Mouse (Mus musculus): ENCODE measurements around the gene Myo1g. TPM values are rescaled to one million over a fixed set of nuclear protein-coding genes. Genes with fewer than 3 reads are reported as not detected.

Myo1g gene
- polyA plus RNA-seq, 1 experiment from 2014 or later, result 0.64 TPM

DNA sequence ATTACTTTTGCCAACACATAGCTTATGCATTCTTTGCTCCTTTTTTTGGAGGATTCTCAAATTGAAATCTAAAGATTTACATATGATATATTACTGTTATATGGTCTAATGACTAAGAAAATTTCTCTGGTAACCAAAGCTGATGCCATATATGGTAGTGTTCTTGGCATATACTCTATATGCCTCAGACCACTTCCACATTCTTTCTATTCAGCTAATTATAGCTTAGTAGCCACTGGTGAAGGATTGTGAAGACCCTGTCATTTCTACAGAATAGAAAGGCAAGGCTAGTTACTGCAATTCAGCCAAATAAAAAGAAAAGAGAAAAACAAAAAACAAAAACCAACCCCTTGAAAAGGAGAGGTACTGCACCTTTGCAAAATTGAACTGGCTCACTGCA is 48.7 kb downstream of the Myo1g start:
- Histone ChIP-seq H3K36me3 (ENCODE audit: control insufficient read depth, insufficient read depth, low read length) (peaks cover 10% of the 10 kb centered on the region; the same call in 1 of the 2 replicates), H3K4me3 (ENCODE audit: low read depth, low read length) (peak overlapping the region; percentile 14), H3K9ac (ENCODE audit: low read length) (no peak overlapping the region), H3K27me3 (ENCODE audit: control insufficient read depth, insufficient read depth, low read length) (no peaks in the 10 kb centered on the region), H3K4me2 (ENCODE audit: low read depth, severe bottlenecking) (peak overlapping the region; percentile 55), H3K27ac (replicated peaks; ENCODE audit: low read depth, low read length) (no peak overlapping the region), H3K4me1 (ENCODE audit: control insufficient read depth, insufficient read depth, low read length) (peaks cover 25% of the 10 kb centered on the region), H3K9me3 (ENCODE audit: control insufficient read depth, low read length) (no peaks in the 10 kb centered on the region)
- ATAC-seq (ENCODE audit: insufficient number of reproducible peaks, low FRiP score, low TSS enrichment, low read depth), result no peak
- no peak for DNase-seq (ENCODE audit: low spot score)

- Histone ChIP-seq H3K27me3 (ENCODE audit: control insufficient read depth, insufficient read depth, low read length) (no peaks in the 10 kb centered on the region), H3K4me1 (ENCODE audit: control insufficient read depth, insufficient read depth, low read length) (peaks cover 25% of the 10 kb centered on the region), H3K36me3 (ENCODE audit: control insufficient read depth, insufficient read depth, low read length) (peaks cover 13% of the 10 kb centered on the region; the same call in 1 of the 2 replicates), H3K4me2 (ENCODE audit: low read depth, severe bottlenecking) (peak overlapping the region; percentile 55; the same call in 1 of the 2 replicates), H3K4me3 (ENCODE audit: low read depth, low read length) (peak overlapping the region; percentile 17; the same call in 1 of the 2 replicates), H3K9me3 (ENCODE audit: control insufficient read depth, low read length) (no peaks in the 10 kb centered on the region), H3K27ac (replicated peaks; ENCODE audit: low read depth, low read length) (no peak overlapping the region), H3K9ac (ENCODE audit: low read length) (no peak overlapping the region)
- 73% methylated on average over 1 of the region's 1 CpGs for WGBS
- DNase-seq (ENCODE audit: low spot score) (no peak), ATAC-seq (ENCODE audit: insufficient number of reproducible peaks, low FRiP score, low TSS enrichment, low read depth) (no peak)
Measured at GRCm38 (mm10) chr11:6471493-6471892, 49.3 kb downstream of the Myo1g start.

- Histone ChIP-seq H3K27ac (replicated peaks; ENCODE audit: low read depth, low read length) (no peak overlapping the region), H3K4me1 (ENCODE audit: control insufficient read depth, insufficient read depth, low read length) (peaks cover 25% of the 10 kb centered on the region), H3K9ac (ENCODE audit: low read length) (no peak overlapping the region), H3K4me3 (ENCODE audit: low read depth, low read length) (peak overlapping the region; percentile 17; the same call in 1 of the 2 replicates), H3K36me3 (ENCODE audit: control insufficient read depth, insufficient read depth, low read length) (peaks cover 13% of the 10 kb centered on the region; the same call in 1 of the 2 replicates), H3K9me3 (ENCODE audit: control insufficient read depth, low read length) (no peaks in the 10 kb centered on the region), H3K27me3 (ENCODE audit: control insufficient read depth, insufficient read depth, low read length) (no peaks in the 10 kb centered on the region), H3K4me2 (ENCODE audit: low read depth, severe bottlenecking) (peak overlapping the region; percentile 55; the same call in 1 of the 2 replicates)
- DNase-seq (ENCODE audit: low spot score) (no peak), ATAC-seq (ENCODE audit: insufficient number of reproducible peaks, low FRiP score, low TSS enrichment, low read depth) (no peak)
- WGBS, result 82% methylated on average over 2 of the region's 2 CpGs
Measured at GRCm38 (mm10) chr11:6471054-6471453, 49.7 kb downstream of the Myo1g start.

- no peaks in the 10 kb centered on the region for H3K27me3 ChIP-seq (ENCODE audit: control insufficient read depth, insufficient read depth, low read length)
- 90% methylated on average over 2 of the region's 2 CpGs for WGBS
- H3K4me2 ChIP-seq (ENCODE audit: low read depth, severe bottlenecking), result no peak overlapping the region
- H3K9me3 ChIP-seq (ENCODE audit: control insufficient read depth, low read length), result no peaks in the 10 kb centered on the region
- H3K36me3 ChIP-seq (ENCODE audit: control insufficient read depth, insufficient read depth, low read length), result peaks cover 13% of the 10 kb centered on the region; the same call in 1 of the 2 replicates
- H3K27ac ChIP-seq (replicated peaks; ENCODE audit: low read depth, low read length), result no peak overlapping the region
- DNase-seq (ENCODE audit: low spot score) (no peak), ATAC-seq (ENCODE audit: insufficient number of reproducible peaks, low FRiP score, low TSS enrichment, low read depth) (no peak)
- H3K4me3 ChIP-seq (ENCODE audit: low read depth, low read length), result no peak overlapping the region
- H3K9ac ChIP-seq (ENCODE audit: low read length), result no peak overlapping the region
- H3K4me1 ChIP-seq (ENCODE audit: control insufficient read depth, insufficient read depth, low read length), result peaks cover 17% of the 10 kb centered on the region
Measured at GRCm38 (mm10) chr11:6468541-6468940, 52.2 kb downstream of the Myo1g start.

GRCm38 (mm10) chr11:6465122-6465521 is 55.6 kb downstream of the Myo1g start:
- Histone ChIP-seq H3K27me3 (ENCODE audit: control insufficient read depth, insufficient read depth, low read length) (no peaks in the 10 kb centered on the region), H3K4me2 (ENCODE audit: low read depth, severe bottlenecking) (no peak overlapping the region), H3K4me1 (ENCODE audit: control insufficient read depth, insufficient read depth, low read length) (no peaks in the 10 kb centered on the region), H3K9me3 (ENCODE audit: control insufficient read depth, low read length) (no peaks in the 10 kb centered on the region), H3K27ac (replicated peaks; ENCODE audit: low read depth, low read length) (no peak overlapping the region), H3K9ac (ENCODE audit: low read length) (no peak overlapping the region), H3K4me3 (ENCODE audit: low read depth, low read length) (no peak overlapping the region), H3K36me3 (ENCODE audit: control insufficient read depth, insufficient read depth, low read length) (peaks cover 7% of the 10 kb centered on the region; the same call in 1 of the 2 replicates)
- ATAC-seq (ENCODE audit: insufficient number of reproducible peaks, low FRiP score, low TSS enrichment, low read depth), result no peak
- peak; percentile 78 for DNase-seq (ENCODE audit: low spot score)
- WGBS, result 50% methylated on average over 4 of the region's 4 CpGs

- Histone ChIP-seq H3K9ac (ENCODE audit: low read length) (no peak overlapping the region), H3K27ac (replicated peaks; ENCODE audit: low read depth, low read length) (no peak overlapping the region), H3K36me3 (ENCODE audit: control insufficient read depth, insufficient read depth, low read length) (peaks cover 6% of the 10 kb centered on the region; the same call in 1 of the 2 replicates), H3K27me3 (ENCODE audit: control insufficient read depth, insufficient read depth, low read length) (no peaks in the 10 kb centered on the region), H3K4me3 (ENCODE audit: low read depth, low read length) (no peak overlapping the region), H3K4me1 (ENCODE audit: control insufficient read depth, insufficient read depth, low read length) (no peaks in the 10 kb centered on the region), H3K9me3 (ENCODE audit: control insufficient read depth, low read length) (no peaks in the 10 kb centered on the region), H3K4me2 (ENCODE audit: low read depth, severe bottlenecking) (no peak overlapping the region)
- ATAC-seq (ENCODE audit: insufficient number of reproducible peaks, low FRiP score, low TSS enrichment, low read depth) (no peak), DNase-seq (ENCODE audit: low spot score) (no peak)
- WGBS, result 92% methylated on average over 6 of the region's 6 CpGs
Measured at GRCm38 (mm10) chr11:6463159-6463837, 57.5 kb downstream of the Myo1g start.

Small RNA genes within 50 kb of the gene (microRNA-seq; reads per million reads assigned to microRNA genes)
- not detected for gene Gm22123

Other genes starting within 250 kb of the Myo1g start
- gene Tmed4, start 246.1 kb downstream of the Myo1g start, polyA plus RNA-seq (2014; fragmentation: Nextera tagmentation; extraction: Ambion mirVana), result 114 TPM in 2 replicates
- 91.2 and 106 TPM in 2 replicates for gene Ogdh, start 229.3 kb downstream of the Myo1g start, polyA plus RNA-seq (2014; fragmentation: Nextera tagmentation; extraction: Ambion mirVana)
- 11.2 and 13.5 TPM in 2 replicates for gene Zmiz2, start 131.9 kb downstream of the Myo1g start, polyA plus RNA-seq (2014; fragmentation: Nextera tagmentation; extraction: Ambion mirVana)
- 5,871 and 5,955 TPM in 2 replicates for gene Ppia, start 105.5 kb downstream of the Myo1g start, polyA plus RNA-seq (2014; fragmentation: Nextera tagmentation; extraction: Ambion mirVana)
- 866 and 905 TPM in 2 replicates for gene H2afv, start 76.5 kb downstream of the Myo1g start, polyA plus RNA-seq (2014; fragmentation: Nextera tagmentation; extraction: Ambion mirVana)
- 15.3 and 16.4 TPM in 2 replicates for gene Purb, start 45.0 kb downstream of the Myo1g start, polyA plus RNA-seq (2014; fragmentation: Nextera tagmentation; extraction: Ambion mirVana)
- 95.1 and 96.9 TPM in 2 replicates for gene Ccm2, start 25.9 kb upstream of the Myo1g start, polyA plus RNA-seq (2014; fragmentation: Nextera tagmentation; extraction: Ambion mirVana)
- gene Nacad, start 85.1 kb upstream of the Myo1g start, polyA plus RNA-seq (2014; fragmentation: Nextera tagmentation; extraction: Ambion mirVana), result 0.34 and 1.1 TPM in 2 replicates
- gene Tbrg4, start 105.1 kb upstream of the Myo1g start, polyA plus RNA-seq (2014; fragmentation: Nextera tagmentation; extraction: Ambion mirVana), result 40.0 and 46.3 TPM in 2 replicates
- not detected in 2 replicates for gene Wap, start 117.7 kb upstream of the Myo1g start, polyA plus RNA-seq (2014; fragmentation: Nextera tagmentation; extraction: Ambion mirVana)
- 2.1 and 3.5 TPM in 2 replicates for gene Ramp3, start 137.6 kb upstream of the Myo1g start, polyA plus RNA-seq (2014; fragmentation: Nextera tagmentation; extraction: Ambion mirVana)